Mouse (Mus musculus) cerebellum, adult 2 months (tissue): ENCODE data around the gene Gorasp1.

ENCODE experiments used
- CTCF ChIP-seq: fragments of 200-500 bp; IDR thresholded peaks from 2 replicates; pipeline ENCODE4 v1.5.1; 2011; ENCODE audit warnings: low read depth, mild to moderate bottlenecking, control low read depth, low read length, moderate library complexity, borderline replicate concordance; ENCODE audit not compliant: insufficient read depth
- POLR2A ChIP-seq: fragments of 200-500 bp; IDR thresholded peaks from 2 replicates; pipeline ENCODE4 v1.6.1; 2011; ENCODE audit warnings: low read length, control low read depth, borderline replicate concordance; ENCODE audit not compliant: insufficient read depth

DNA sequence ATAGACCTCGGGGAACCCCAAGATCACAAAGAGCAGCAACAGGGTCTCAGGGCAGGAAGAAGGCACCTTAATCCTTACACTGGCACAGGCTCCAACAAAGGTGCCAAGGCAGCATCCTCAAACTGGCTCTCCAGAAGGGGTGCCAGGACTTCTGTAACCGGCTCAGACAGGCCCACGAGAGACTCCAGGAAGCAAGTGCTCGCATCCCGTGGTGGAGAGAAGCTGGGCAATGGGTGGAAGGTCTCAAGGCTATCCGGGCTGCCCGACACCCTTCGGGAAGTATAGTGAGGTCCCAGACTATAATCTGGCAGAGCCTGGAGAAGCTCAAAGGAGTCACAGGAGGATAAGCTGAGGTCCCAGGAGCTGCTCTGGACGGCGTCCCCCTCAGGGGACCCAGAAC lies 34.8 kb upstream of the Gorasp1 start:
- TF ChIP-seq CTCF: no peak
- TF ChIP-seq POLR2A: no peak
